Mouse (Mus musculus): Measurements from ENCODE around the gene Gfi1b. TPM values are rescaled to one million over a fixed set of nuclear protein-coding genes. Genes with fewer than 3 reads are reported as not detected.
A peak's percentile ranks its signal among the peaks of the same experiment; 100 is the strongest.

Gene Gfi1b
- polyA plus RNA-seq, 1 experiment from 2014 or later, result 2.2 TPM

DNA sequence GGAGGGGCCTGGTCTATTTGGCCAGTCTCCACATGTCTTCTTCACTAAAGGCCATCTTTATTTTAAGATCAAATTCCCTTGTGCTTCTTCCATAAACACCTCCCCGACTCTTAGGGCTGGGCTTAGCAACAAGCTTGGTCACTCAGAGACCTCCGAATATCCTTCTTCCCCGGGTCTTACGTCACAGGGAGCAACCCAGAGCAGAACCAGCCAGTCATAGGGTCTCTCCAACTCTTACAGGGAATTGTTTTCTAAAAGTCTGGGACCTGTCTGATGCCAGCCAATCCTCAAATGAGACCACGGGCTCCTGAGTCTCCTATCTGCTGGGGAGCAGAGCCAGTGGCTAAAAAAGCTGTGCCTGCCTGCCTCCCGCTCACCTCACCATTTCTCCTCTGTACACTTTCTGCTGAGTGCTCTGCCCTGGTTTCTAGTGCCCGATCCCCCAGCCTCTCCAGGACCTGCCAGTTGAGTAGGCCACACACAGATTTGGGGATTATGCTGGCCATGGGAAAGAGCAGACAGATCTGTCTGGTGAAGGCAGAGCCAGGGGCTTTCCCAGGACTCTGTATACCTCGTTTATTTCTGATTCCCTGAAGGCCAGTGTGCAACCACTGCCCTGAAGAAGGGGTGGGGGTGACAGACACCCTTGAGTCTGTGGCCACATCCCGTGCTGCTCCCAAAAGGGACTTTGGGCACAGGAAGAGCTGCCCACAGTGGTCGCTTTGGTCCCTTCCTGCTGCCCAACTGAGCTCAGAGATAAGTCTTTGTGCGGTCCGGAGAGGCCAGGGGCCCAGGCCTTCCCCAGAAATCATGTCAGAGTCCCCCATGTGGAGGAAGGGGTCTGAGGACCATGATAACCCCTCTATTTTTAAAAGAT lies 22.9 kb downstream of the Gfi1b start:
- Histone ChIP-seq H3K4me3 (ENCODE audit: low read depth, low read length) (no peak overlapping the region), H3K36me3 (ENCODE audit: control insufficient read depth, insufficient read depth, low read length) (no peaks in the 10 kb centered on the region), H3K4me1 (ENCODE audit: control insufficient read depth, insufficient read depth, low read length) (no peaks in the 10 kb centered on the region), H3K27me3 (ENCODE audit: control insufficient read depth, insufficient read depth, low read length) (no peaks in the 10 kb centered on the region), H3K9me3 (ENCODE audit: control insufficient read depth, low read length) (no peaks in the 10 kb centered on the region), H3K4me2 (ENCODE audit: low read depth, severe bottlenecking) (no peak overlapping the region), H3K27ac (replicated peaks; ENCODE audit: low read depth, low read length) (no peak overlapping the region), H3K9ac (ENCODE audit: low read length) (no peak overlapping the region)
- ATAC-seq (ENCODE audit: insufficient number of reproducible peaks, low FRiP score, low TSS enrichment, low read depth) (no peak), DNase-seq (ENCODE audit: low spot score) (no peak)
- 75% methylated on average over 12 of the region's 12 CpGs for WGBS

- no peaks in the 10 kb centered on the region for H3K27me3 ChIP-seq (ENCODE audit: control insufficient read depth, insufficient read depth, low read length)
- no peak overlapping the region for H3K4me3 ChIP-seq (ENCODE audit: low read depth, low read length)
- H3K9ac ChIP-seq (ENCODE audit: low read length), result no peak overlapping the region
- no peaks in the 10 kb centered on the region for H3K36me3 ChIP-seq (ENCODE audit: control insufficient read depth, insufficient read depth, low read length)
- ATAC-seq (ENCODE audit: insufficient number of reproducible peaks, low FRiP score, low TSS enrichment, low read depth) (no peak), DNase-seq (ENCODE audit: low spot score) (no peak)
- WGBS, result 77% methylated on average over 7 of the region's 7 CpGs
- H3K9me3 ChIP-seq (ENCODE audit: control insufficient read depth, low read length), result no peaks in the 10 kb centered on the region
- H3K27ac ChIP-seq (replicated peaks; ENCODE audit: low read depth, low read length), result no peak overlapping the region
- H3K4me1 ChIP-seq (ENCODE audit: control insufficient read depth, insufficient read depth, low read length), result no peaks in the 10 kb centered on the region
- H3K4me2 ChIP-seq (ENCODE audit: low read depth, severe bottlenecking), result no peak overlapping the region
Measured at GRCm38 (mm10) chr2:28597733-28598547, 23.8 kb downstream of the Gfi1b start.

DNA sequence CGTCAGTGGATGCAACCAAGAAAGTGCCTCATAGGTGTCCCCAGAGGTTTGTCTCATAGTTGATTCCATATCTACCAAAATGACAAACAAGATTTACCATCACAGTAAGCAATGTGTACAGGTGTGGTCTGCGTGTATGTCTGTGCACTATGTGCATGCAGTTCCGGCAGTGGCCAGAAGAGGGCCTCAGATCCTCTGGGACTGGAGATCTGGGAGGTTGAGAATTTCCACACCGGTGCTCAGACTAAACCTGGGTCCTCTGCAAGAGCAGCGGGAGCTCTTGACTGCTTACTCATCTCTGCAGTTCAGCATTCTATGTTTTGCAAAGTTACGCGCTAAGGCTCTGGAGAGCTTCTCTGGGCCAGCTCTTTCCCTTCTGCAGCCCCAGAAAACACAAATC lies 24.8 kb downstream of the Gfi1b start:
- ATAC-seq (ENCODE audit: insufficient number of reproducible peaks, low FRiP score, low TSS enrichment, low read depth) (no peak), DNase-seq (ENCODE audit: low spot score) (no peak)
- Histone ChIP-seq H3K4me3 (ENCODE audit: low read depth, low read length) (no peak overlapping the region), H3K36me3 (ENCODE audit: control insufficient read depth, insufficient read depth, low read length) (no peaks in the 10 kb centered on the region), H3K4me1 (ENCODE audit: control insufficient read depth, insufficient read depth, low read length) (no peaks in the 10 kb centered on the region), H3K9me3 (ENCODE audit: control insufficient read depth, low read length) (no peaks in the 10 kb centered on the region), H3K9ac (ENCODE audit: low read length) (no peak overlapping the region), H3K27ac (replicated peaks; ENCODE audit: low read depth, low read length) (no peak overlapping the region), H3K4me2 (ENCODE audit: low read depth, severe bottlenecking) (no peak overlapping the region), H3K27me3 (ENCODE audit: control insufficient read depth, insufficient read depth, low read length) (no peaks in the 10 kb centered on the region)
- WGBS, result 88% methylated on average over 7 of the region's 7 CpGs

GRCm38 (mm10) chr2:28596021-28596420 lies 25.8 kb downstream of the Gfi1b start:
- no peaks in the 10 kb centered on the region for H3K4me1 ChIP-seq (ENCODE audit: control insufficient read depth, insufficient read depth, low read length)
- no peak overlapping the region for H3K4me3 ChIP-seq (ENCODE audit: low read depth, low read length)
- H3K4me2 ChIP-seq (ENCODE audit: low read depth, severe bottlenecking), result no peak overlapping the region
- H3K9me3 ChIP-seq (ENCODE audit: control insufficient read depth, low read length), result no peaks in the 10 kb centered on the region
- WGBS, result 86% methylated on average over 7 of the region's 7 CpGs
- no peaks in the 10 kb centered on the region for H3K27me3 ChIP-seq (ENCODE audit: control insufficient read depth, insufficient read depth, low read length)
- ATAC-seq (ENCODE audit: insufficient number of reproducible peaks, low FRiP score, low TSS enrichment, low read depth) (no peak), DNase-seq (ENCODE audit: low spot score) (no peak)
- no peaks in the 10 kb centered on the region for H3K36me3 ChIP-seq (ENCODE audit: control insufficient read depth, insufficient read depth, low read length)
- H3K9ac ChIP-seq (ENCODE audit: low read length), result no peak overlapping the region
- no peak overlapping the region for H3K27ac ChIP-seq (replicated peaks; ENCODE audit: low read depth, low read length)

DNA sequence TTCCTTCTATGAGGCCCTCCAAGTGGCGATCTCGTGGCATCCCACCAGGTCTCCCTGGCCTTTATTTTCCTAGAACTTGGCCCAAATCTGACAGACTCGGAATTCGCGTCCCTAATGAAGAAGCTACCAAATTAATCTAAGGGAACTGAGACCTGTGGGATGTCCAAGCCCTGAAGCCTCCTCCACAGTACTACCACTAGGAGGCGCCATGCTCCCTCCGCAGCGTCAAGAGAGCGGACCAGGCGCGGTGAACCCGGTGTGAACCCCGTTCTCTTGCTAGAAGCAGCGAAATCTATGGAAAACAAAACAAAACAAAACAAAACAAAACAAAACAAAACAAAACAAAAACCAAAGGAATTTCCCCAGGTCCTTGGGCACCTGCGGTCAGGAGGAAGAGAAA lies 29.0 kb downstream of the Gfi1b start:
- Histone ChIP-seq H3K4me2 (ENCODE audit: low read depth, severe bottlenecking) (no peak overlapping the region), H3K9ac (ENCODE audit: low read length) (no peak overlapping the region), H3K27me3 (ENCODE audit: control insufficient read depth, insufficient read depth, low read length) (no peaks in the 10 kb centered on the region), H3K27ac (replicated peaks; ENCODE audit: low read depth, low read length) (no peak overlapping the region), H3K4me1 (ENCODE audit: control insufficient read depth, insufficient read depth, low read length) (no peaks in the 10 kb centered on the region), H3K36me3 (ENCODE audit: control insufficient read depth, insufficient read depth, low read length) (no peaks in the 10 kb centered on the region), H3K9me3 (ENCODE audit: control insufficient read depth, low read length) (no peaks in the 10 kb centered on the region), H3K4me3 (ENCODE audit: low read depth, low read length) (no peak overlapping the region)
- ATAC-seq (ENCODE audit: insufficient number of reproducible peaks, low FRiP score, low TSS enrichment, low read depth), result no peak
- WGBS, result 8% methylated on average over 15 of the region's 15 CpGs
- peak; percentile 79 for DNase-seq (ENCODE audit: low spot score)

DNA sequence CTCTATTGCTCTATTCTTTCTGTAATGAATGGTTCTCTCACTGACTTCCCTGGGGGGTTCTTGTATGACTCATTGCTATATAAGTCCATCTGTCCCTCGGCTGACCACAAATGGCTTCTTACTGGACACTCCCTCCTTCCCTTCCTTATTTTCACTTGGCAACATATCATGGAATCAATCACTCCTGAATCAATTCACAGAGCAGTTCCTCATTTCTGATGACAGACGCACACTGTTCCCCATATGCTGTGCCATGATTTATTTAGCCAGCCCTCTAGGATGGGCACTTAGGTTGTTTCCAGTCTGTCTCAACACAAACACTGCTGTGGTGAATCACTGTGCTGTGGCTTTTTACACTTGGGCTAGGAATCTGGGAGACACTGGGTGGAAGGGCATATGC lies 30.3 kb downstream of the Gfi1b start:
- no peak for ATAC-seq (ENCODE audit: insufficient number of reproducible peaks, low FRiP score, low TSS enrichment, low read depth)
- no peak for DNase-seq (ENCODE audit: low spot score)

GRCm38 (mm10) chr2:28588574-28588973 lies 33.2 kb downstream of the Gfi1b start:
- 19% methylated on average over 1 of the region's 1 CpGs for WGBS
- no peak overlapping the region for H3K9ac ChIP-seq (ENCODE audit: low read length)
- no peak for DNase-seq (ENCODE audit: low spot score)

More for the DNA sequence above, 30.3 kb downstream of the Gfi1b start:
- no peaks in the 10 kb centered on the region for H3K9me3 ChIP-seq (ENCODE audit: control insufficient read depth, low read length)
- H3K27ac ChIP-seq (replicated peaks; ENCODE audit: low read depth, low read length), result no peak overlapping the region
- 77% methylated on average over 2 of the region's 2 CpGs for WGBS
- no peak overlapping the region for H3K4me2 ChIP-seq (ENCODE audit: low read depth, severe bottlenecking)
- H3K27me3 ChIP-seq (ENCODE audit: control insufficient read depth, insufficient read depth, low read length), result no peaks in the 10 kb centered on the region
- H3K4me3 ChIP-seq (ENCODE audit: low read depth, low read length), result no peak overlapping the region
- no peaks in the 10 kb centered on the region for H3K36me3 ChIP-seq (ENCODE audit: control insufficient read depth, insufficient read depth, low read length)
- no peaks in the 10 kb centered on the region for H3K4me1 ChIP-seq (ENCODE audit: control insufficient read depth, insufficient read depth, low read length)
- no peak overlapping the region for H3K9ac ChIP-seq (ENCODE audit: low read length)

DNA sequence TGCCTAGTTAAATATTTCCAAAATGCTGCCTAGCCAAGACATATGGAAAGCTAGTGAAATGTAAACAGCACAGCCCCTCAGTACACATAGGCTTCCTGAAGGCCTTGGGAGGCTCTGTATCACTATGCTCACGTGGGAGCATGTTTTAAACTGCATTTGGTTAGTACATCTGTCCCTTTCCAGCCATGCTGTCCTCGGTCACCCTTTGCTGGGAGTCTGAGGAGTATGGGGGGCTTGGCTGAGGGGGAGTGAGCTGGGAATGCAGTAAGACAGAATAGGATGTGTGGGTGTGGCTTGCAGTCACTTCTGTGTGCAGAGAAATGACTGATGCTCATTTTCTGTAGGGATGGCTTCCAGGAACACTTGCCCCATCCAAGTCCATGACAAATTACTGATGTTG lies 36.1 kb downstream of the Gfi1b start:
- no peak overlapping the region for H3K27ac ChIP-seq (replicated peaks; ENCODE audit: low read depth, low read length)
- H3K4me3 ChIP-seq (ENCODE audit: low read depth, low read length), result no peak overlapping the region
- no peak overlapping the region for H3K4me2 ChIP-seq (ENCODE audit: low read depth, severe bottlenecking)
- H3K27me3 ChIP-seq (ENCODE audit: control insufficient read depth, insufficient read depth, low read length), result no peaks in the 10 kb centered on the region
- DNase-seq (ENCODE audit: low spot score), result no peak
- H3K9ac ChIP-seq (ENCODE audit: low read length), result no peak overlapping the region
- no peaks in the 10 kb centered on the region for H3K36me3 ChIP-seq (ENCODE audit: control insufficient read depth, insufficient read depth, low read length)
- 52% methylated on average over 2 of the region's 2 CpGs for WGBS
- peaks cover 3% of the 10 kb centered on the region; the same call in 1 of the 2 replicates for H3K4me1 ChIP-seq (ENCODE audit: control insufficient read depth, insufficient read depth, low read length)
- ATAC-seq (ENCODE audit: insufficient number of reproducible peaks, low FRiP score, low TSS enrichment, low read depth), result no peak
- no peaks in the 10 kb centered on the region for H3K9me3 ChIP-seq (ENCODE audit: control insufficient read depth, low read length)

More at GRCm38 (mm10) chr2:28588574-28588973, 33.2 kb downstream of the Gfi1b start:
- no peaks in the 10 kb centered on the region for H3K27me3 ChIP-seq (ENCODE audit: control insufficient read depth, insufficient read depth, low read length)
- no peak overlapping the region for H3K27ac ChIP-seq (replicated peaks; ENCODE audit: low read depth, low read length)
- H3K4me2 ChIP-seq (ENCODE audit: low read depth, severe bottlenecking), result no peak overlapping the region
- H3K4me3 ChIP-seq (ENCODE audit: low read depth, low read length), result no peak overlapping the region
- no peaks in the 10 kb centered on the region for H3K9me3 ChIP-seq (ENCODE audit: control insufficient read depth, low read length)
- no peaks in the 10 kb centered on the region for H3K4me1 ChIP-seq (ENCODE audit: control insufficient read depth, insufficient read depth, low read length)
- no peaks in the 10 kb centered on the region for H3K36me3 ChIP-seq (ENCODE audit: control insufficient read depth, insufficient read depth, low read length)
- ATAC-seq (ENCODE audit: insufficient number of reproducible peaks, low FRiP score, low TSS enrichment, low read depth), result no peak

Measured in limb, embryonic 11.5 days (tissue).